Mouse (Mus musculus): ENCODE data around the gene Gm5901. TPM values are rescaled to one million over a fixed set of nuclear protein-coding genes. Genes with fewer than 3 reads are reported as not detected.
"Not testable (repeated sequence)": the region's sequence is repeated elsewhere in the genome, so short reads cannot be mapped to it uniquely, and the experiment has no call there.

Gene Gm5901
- polyA plus RNA-seq, 1 experiment from 2014 or later: not detected

DNA sequence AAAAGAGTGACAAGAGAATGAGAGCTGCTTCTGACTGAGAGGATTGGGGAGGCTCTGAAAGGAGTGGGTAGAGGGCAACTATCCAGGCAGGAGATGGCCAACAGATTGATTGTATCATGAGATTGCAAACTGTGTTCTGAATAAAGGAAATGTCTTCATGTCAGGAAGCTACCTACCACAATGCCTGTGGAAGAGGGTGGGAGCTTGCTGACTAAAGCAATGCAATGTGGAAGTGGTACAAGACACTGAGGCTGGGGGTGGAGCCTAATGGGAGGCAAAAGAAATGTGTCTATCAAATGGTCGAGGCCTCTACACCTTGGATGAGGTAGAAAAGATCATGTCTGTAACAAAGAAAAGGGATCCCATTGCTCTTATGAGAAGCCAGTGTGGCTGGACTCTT, 31.5 kb downstream of the Gm5901 start:
- H3K4me2 ChIP-seq: no peak overlapping the region
- 54% methylated on average over 1 of the region's 1 CpGs for WGBS
- no peak overlapping the region for H3K9ac ChIP-seq
- no peak for ATAC-seq (ENCODE audit: insufficient number of reproducible peaks, low FRiP score)
- H3K4me1 ChIP-seq (replicated peaks): no peaks in the 10 kb centered on the region
- H3K4me3 ChIP-seq: no peak overlapping the region
- no peaks in the 10 kb centered on the region for H3K27me3 ChIP-seq (replicated peaks)
- no peaks in the 10 kb centered on the region for H3K9me3 ChIP-seq (replicated peaks)
- no peak overlapping the region for H3K27ac ChIP-seq (ENCODE audit: poor library complexity, severe bottlenecking)
- no peaks in the 10 kb centered on the region for H3K36me3 ChIP-seq

DNA sequence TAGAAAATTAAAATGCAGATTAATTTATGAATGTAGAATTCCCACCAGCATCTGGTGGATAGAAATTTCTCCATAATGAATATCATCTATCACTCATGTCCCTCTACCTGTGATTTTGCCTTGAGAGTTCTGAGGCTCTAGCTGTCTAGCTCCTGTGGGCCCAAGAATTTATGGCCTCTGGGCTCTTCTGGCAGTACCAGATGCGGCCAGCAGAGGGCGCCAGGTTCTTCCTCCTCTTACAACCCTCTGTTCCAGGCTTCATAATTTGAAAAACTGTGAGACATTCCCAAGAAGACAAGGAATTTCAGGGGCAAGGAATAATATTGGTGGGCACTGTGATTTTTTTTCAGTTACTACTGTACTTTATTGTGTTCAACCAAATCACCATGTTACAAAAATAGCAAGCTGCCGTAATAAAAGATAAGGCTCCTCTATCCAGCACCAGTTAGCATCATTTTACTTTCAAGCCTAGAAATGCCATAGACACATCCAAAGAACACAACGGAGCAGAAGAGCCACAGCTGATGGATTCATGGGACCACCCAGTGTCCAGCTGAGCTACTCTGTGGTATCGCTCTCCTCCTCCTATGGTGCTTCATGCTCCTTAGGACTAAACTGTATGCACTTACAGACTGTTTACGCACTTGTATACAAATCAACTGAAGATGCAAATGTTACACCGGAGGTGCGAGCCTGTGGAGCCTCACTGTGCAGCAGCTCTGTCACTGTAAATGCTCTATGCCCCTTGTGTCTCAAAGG, 37.2 kb downstream of the Gm5901 start:
- not testable (repeated sequence) for H3K9me3 ChIP-seq (replicated peaks)
- WGBS: 47% methylated on average over 8 of the region's 8 CpGs

DNA sequence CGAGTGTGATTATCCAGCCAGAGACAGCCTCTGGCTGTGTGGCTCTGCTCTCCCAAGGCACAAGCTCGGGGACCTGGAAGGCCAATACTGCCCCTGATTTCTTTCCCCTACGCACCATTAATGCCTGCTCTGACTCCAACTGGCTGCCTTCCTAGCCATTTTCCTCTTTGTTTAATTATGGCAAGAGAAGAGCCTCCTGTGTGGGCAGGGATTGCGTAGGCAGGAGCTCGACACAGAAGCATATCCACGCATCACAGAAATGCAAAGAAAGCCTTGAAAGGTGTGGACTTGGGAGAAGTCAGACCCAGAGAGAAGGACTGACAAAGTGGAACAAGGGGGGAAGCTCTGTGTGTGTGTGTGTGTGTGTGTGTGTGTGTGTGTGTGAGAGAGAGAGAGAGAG, 39.5 kb downstream of the Gm5901 start:
- WGBS: 67% methylated on average over 6 of the region's 6 CpGs
- H3K9me3 ChIP-seq (replicated peaks): no peaks in the 10 kb centered on the region
- 0 out of 2 replicates have a peak, but pooled peaks cover 3% of the 10 kb centered on the region for H3K4me1 ChIP-seq (replicated peaks)
- ATAC-seq (ENCODE audit: insufficient number of reproducible peaks, low FRiP score): no peak
- no peaks in the 10 kb centered on the region for H3K27me3 ChIP-seq (replicated peaks)
- H3K4me2 ChIP-seq: no peak overlapping the region
- H3K27ac ChIP-seq (ENCODE audit: poor library complexity, severe bottlenecking): no peak overlapping the region
- H3K36me3 ChIP-seq: no peaks in the 10 kb centered on the region
- no peak overlapping the region for H3K4me3 ChIP-seq
- H3K9ac ChIP-seq: no peak overlapping the region

More for the DNA sequence above, 37.2 kb downstream of the Gm5901 start:
- H3K9ac ChIP-seq; H3K4me3 ChIP-seq; H3K27ac ChIP-seq (ENCODE audit: poor library complexity, severe bottlenecking); H3K4me1 ChIP-seq (replicated peaks); H3K4me2 ChIP-seq; ATAC-seq (ENCODE audit: insufficient number of reproducible peaks, low FRiP score); H3K27me3 ChIP-seq (replicated peaks); H3K36me3 ChIP-seq: not testable (repeated sequence)

DNA sequence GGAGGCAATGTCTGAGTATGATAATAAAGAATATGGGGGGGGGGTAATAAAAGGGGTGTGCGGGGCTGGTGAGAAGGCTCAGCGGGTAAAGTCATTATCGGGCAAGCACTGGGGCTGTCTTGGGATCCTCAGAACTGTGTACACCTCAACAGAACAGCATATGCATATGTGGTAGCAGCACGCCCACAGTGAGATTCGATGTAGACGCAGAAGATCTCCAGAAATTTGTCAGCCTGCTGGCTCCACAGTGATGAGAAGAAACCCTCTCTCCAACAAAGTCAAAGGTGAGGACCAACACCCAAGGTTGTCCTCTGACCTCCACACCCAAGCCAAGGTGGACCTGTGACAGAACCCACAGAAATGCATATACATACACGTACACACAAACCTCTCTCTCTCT, 41.7 kb downstream of the Gm5901 start:
- no peaks in the 10 kb centered on the region for H3K27me3 ChIP-seq (replicated peaks)
- H3K36me3 ChIP-seq: no peaks in the 10 kb centered on the region
- ATAC-seq (ENCODE audit: insufficient number of reproducible peaks, low FRiP score): no peak
- 79% methylated on average over 7 of the region's 7 CpGs for WGBS
- no peaks in the 10 kb centered on the region for H3K9me3 ChIP-seq (replicated peaks)
- H3K4me2 ChIP-seq: no peak overlapping the region
- H3K9ac ChIP-seq: no peak overlapping the region
- no peak overlapping the region for H3K27ac ChIP-seq (ENCODE audit: poor library complexity, severe bottlenecking)
- no peak overlapping the region for H3K4me3 ChIP-seq
- H3K4me1 ChIP-seq (replicated peaks): peaks cover 7% of the 10 kb centered on the region; the same call in 1 of the 2 replicates

DNA sequence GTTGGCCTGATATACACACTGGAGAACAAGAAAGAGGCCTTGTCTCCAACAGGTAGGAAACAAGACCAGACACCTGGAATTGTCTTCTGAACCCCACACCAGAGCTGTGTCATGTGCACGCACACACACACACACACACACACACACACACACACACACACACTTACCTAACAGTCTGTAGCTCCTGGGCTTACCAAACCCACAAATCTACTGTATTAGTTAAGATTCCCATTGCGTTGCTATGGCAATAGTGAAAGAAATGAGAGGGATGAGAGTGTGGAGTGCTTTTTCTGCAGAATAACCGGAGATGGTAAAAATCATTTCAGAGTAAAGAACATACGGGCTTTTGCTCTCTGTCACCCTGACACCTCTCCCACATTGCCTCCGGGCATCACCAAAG, 43.3 kb downstream of the Gm5901 start:
- 80% methylated on average over 5 of the region's 5 CpGs for WGBS
- no peak overlapping the region for H3K27ac ChIP-seq (ENCODE audit: poor library complexity, severe bottlenecking)
- no peaks in the 10 kb centered on the region for H3K27me3 ChIP-seq (replicated peaks)
- no peaks in the 10 kb centered on the region for H3K9me3 ChIP-seq (replicated peaks)
- no peak overlapping the region for H3K9ac ChIP-seq
- no peak for ATAC-seq (ENCODE audit: insufficient number of reproducible peaks, low FRiP score)
- H3K4me3 ChIP-seq: no peak overlapping the region
- H3K4me1 ChIP-seq (replicated peaks): peaks cover 7% of the 10 kb centered on the region; the same call in 1 of the 2 replicates
- no peaks in the 10 kb centered on the region for H3K36me3 ChIP-seq
- H3K4me2 ChIP-seq: no peak overlapping the region

DNA sequence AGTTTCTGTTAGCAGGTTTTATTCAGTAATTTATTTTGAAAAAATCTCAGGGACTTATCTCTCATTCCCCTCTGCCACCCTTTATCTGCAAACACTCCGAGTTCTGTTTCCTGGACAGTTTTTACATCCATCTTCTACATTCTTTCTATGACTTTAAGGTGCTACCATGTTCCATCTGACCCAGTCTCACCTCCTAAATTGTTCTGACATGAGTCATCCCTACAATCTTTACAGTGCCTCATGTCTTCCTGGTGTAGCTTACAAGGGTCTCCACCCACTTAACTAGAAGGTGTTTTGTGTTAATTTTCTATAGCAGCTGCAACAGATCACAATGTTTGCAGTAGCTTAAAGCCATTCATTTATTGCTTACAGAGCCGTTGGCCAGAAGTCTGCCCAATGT, 46.1 kb downstream of the Gm5901 start:
- H3K4me1 ChIP-seq (replicated peaks): peaks cover 14% of the 10 kb centered on the region; the same call in 1 of the 2 replicates
- H3K9me3 ChIP-seq (replicated peaks): no peaks in the 10 kb centered on the region
- no peak overlapping the region for H3K4me3 ChIP-seq
- H3K27me3 ChIP-seq (replicated peaks): peaks cover 26% of the 10 kb centered on the region
- H3K36me3 ChIP-seq: no peaks in the 10 kb centered on the region
- 19% methylated on average over 2 of the region's 2 CpGs for WGBS
- H3K27ac ChIP-seq (ENCODE audit: poor library complexity, severe bottlenecking): no peak overlapping the region
- ATAC-seq (ENCODE audit: insufficient number of reproducible peaks, low FRiP score): no peak
- no peak overlapping the region for H3K9ac ChIP-seq
- no peak overlapping the region for H3K4me2 ChIP-seq

DNA sequence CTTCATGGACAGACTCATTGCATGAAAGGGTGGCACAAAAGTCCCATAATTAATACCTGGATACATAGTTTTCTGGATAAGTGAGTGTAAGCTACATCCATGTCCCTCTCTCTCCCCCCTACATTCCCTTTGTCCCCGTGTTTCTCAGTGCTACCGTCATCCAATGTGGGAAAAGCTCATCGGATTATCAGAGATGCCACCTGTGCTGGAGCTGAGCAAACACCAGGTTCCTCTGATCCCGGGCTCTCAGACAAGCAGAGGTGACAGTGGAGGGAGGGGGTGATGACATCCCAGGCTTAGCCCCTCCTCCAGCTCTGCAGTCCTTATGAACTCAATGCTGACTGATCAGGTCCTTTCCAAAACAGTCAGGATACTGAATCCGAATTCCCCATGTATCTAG, 49.5 kb downstream of the Gm5901 start:
- no peak overlapping the region for H3K9ac ChIP-seq
- WGBS: 13% methylated on average over 5 of the region's 5 CpGs
- no peak overlapping the region for H3K4me3 ChIP-seq
- no peak for ATAC-seq (ENCODE audit: insufficient number of reproducible peaks, low FRiP score)
- H3K4me2 ChIP-seq: no peak overlapping the region
- H3K27me3 ChIP-seq (replicated peaks): peaks cover 57% of the 10 kb centered on the region
- no peaks in the 10 kb centered on the region for H3K9me3 ChIP-seq (replicated peaks)
- H3K27ac ChIP-seq (ENCODE audit: poor library complexity, severe bottlenecking): no peak overlapping the region
- no peaks in the 10 kb centered on the region for H3K36me3 ChIP-seq
- peaks cover 16% of the 10 kb centered on the region; the same call in 1 of the 2 replicates for H3K4me1 ChIP-seq (replicated peaks)

DNA sequence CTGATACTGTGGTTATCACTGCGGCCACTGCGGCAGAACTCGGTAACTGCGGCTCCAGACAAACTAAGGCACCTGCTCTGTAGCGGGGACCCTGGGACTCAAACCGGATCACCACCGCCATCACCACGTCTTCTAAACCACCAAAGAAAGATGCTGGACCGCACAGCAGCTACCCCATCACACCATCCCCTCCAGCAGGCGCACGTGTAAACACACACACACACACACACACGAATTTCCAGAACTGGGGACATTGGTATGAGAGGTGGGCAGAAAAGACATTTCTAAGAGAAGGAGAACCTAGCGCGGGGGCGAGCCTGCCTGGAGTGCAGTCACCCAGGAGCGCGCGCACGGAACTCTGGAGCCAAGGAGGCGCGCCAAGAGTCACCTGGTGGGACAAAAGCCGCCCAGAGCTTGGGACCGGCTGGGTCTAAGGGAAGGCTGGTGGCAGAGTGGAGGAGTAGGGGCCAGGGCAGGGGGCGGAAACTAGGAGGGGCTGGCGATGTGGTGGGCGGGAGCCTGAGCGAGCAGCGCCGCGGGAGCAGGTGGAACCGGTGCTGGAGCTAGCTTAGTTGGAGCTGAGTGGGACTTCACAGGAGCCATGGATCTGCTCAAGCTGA, 50.7 kb downstream of the Gm5901 start, which contains the start of gene Cckbr:
Gene Cckbr (plus strand): TSS at position 308 of the 620 bp plus-strand sequence.
- Histone ChIP-seq H3K9ac (peak within 1 kb of the TSS; percentile 31; the same call in 1 of the 2 replicates), H3K4me2 (peak within 1 kb of the TSS; percentile 91), H3K36me3 (no peaks in the 10 kb centered on the region), H3K4me3 (peak within 1 kb of the TSS; percentile 50), H3K9me3 (replicated peaks) (no peaks in the 10 kb centered on the region), H3K4me1 (replicated peaks) (peaks cover 16% of the 10 kb centered on the region; the same call in 1 of the 2 replicates), H3K27me3 (replicated peaks) (peaks cover 66% of the 10 kb centered on the region), H3K27ac (ENCODE audit: poor library complexity, severe bottlenecking) (no peak within 1 kb of the TSS)
- 3% methylated on average over 31 of the region's 31 CpGs for WGBS
- peak; percentile 73 for ATAC-seq (ENCODE audit: insufficient number of reproducible peaks, low FRiP score)

DNA sequence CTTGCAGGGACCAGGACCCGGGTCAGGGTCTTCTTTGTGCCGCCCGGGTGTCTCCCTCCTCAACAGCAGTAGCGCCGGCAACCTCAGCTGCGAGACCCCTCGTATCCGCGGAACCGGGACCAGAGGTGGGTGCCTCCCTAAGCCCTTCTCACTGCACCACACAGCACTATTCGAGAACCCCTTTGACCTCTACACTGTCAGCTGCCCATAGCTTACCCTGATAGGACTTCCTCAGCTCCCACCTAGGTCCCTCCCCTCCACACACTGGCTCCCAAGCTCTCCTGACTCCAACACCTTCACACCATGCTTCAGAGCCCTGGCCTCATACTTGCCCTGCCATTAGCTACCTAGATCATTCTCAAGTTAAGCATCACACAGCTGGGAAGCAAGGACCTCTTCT, 51.2 kb downstream of the Gm5901 start:
- Histone ChIP-seq H3K36me3 (no peaks in the 10 kb centered on the region), H3K27me3 (replicated peaks) (peaks cover 70% of the 10 kb centered on the region), H3K4me1 (replicated peaks) (peaks cover 13% of the 10 kb centered on the region; the same call in 1 of the 2 replicates), H3K9ac (peak overlapping the region; percentile 31; the same call in 1 of the 2 replicates), H3K4me3 (peak overlapping the region; percentile 50), H3K27ac (ENCODE audit: poor library complexity, severe bottlenecking) (no peak overlapping the region), H3K9me3 (replicated peaks) (no peaks in the 10 kb centered on the region), H3K4me2 (peak overlapping the region; percentile 91)
- WGBS: 6% methylated on average over 11 of the region's 11 CpGs
- ATAC-seq (ENCODE audit: insufficient number of reproducible peaks, low FRiP score): 0 out of 2 replicates have a peak, but pooled peaks have one; percentile 9

All from heart, embryonic 12.5 days (tissue).